Mouse (Mus musculus): ENCODE measurements around the gene Sqor. TPM values are rescaled to one million over a fixed set of nuclear protein-coding genes. Genes with fewer than 3 reads are reported as not detected.

Gene Sqor
- polyA plus RNA-seq, 1 experiment from 2014 or later, result 3.2 TPM

DNA sequence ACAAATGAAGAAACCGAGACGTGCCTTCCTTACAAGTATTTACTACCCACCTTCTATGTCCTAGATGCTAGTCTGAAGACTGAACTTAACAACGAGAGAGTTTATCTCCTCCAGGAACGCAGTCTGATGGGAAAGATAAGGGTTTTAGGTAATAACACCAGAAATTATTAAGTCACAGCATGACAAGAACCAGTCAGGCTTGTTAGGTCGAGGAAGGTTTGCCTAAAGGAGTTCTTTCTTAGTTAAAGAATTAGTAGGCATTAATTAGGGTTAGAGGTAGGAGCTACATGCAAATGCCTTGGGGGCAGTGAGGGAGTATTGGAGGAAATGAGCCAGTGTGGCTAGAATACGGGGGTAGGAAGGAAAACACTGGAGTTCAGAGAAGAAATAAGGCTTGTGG is 24.7 kb downstream of the Sqor start:
- Histone ChIP-seq H3K9me3 (no peaks in the 10 kb centered on the region), H3K27me3 (replicated peaks; ENCODE audit: low read depth, poor library complexity, severe bottlenecking) (no peaks in the 10 kb centered on the region), H3K4me3 (no peak overlapping the region), H3K27ac (replicated peaks) (no peak overlapping the region), H3K36me3 (replicated peaks) (no peaks in the 10 kb centered on the region), H3K4me1 (no peaks in the 10 kb centered on the region)
- DNase-seq (ENCODE audit: low spot score), result no peak
- 70% methylated on average over 6 of the region's 6 CpGs for WGBS

DNA sequence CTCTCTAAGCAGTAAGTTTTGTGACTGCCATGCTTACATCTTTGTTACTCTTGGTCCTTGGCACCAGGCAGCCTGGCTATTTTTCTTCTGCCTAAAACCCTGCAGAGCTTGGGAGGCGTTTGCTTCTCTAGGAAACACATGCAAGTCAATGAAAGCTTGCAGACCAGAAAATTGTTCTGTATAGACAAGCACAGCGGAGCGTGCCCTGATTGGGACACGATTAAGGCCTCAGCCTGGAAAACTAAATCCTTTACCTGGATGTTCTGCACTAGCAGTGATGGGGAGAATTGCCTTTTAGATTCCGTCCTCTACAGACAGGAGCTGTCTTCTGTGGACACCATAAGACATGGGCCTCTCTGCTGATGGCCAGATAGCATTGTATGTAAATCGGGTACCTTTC is 39.4 kb downstream of the Sqor start:
- no peak overlapping the region for H3K27ac ChIP-seq (replicated peaks)
- no peak for DNase-seq (ENCODE audit: low spot score)
- no peaks in the 10 kb centered on the region for H3K36me3 ChIP-seq (replicated peaks)
- no peaks in the 10 kb centered on the region for H3K27me3 ChIP-seq (replicated peaks; ENCODE audit: low read depth, poor library complexity, severe bottlenecking)
- H3K4me3 ChIP-seq, result no peak overlapping the region
- H3K9me3 ChIP-seq, result no peaks in the 10 kb centered on the region
- WGBS, result 83% methylated on average over 6 of the region's 6 CpGs
- no peaks in the 10 kb centered on the region for H3K4me1 ChIP-seq

GRCm38 (mm10) chr2:122806040-122806439 is 41.0 kb downstream of the Sqor start:
- DNase-seq (ENCODE audit: low spot score), result no peak
- no peaks in the 10 kb centered on the region for H3K27me3 ChIP-seq (replicated peaks; ENCODE audit: low read depth, poor library complexity, severe bottlenecking)
- H3K4me3 ChIP-seq, result no peak overlapping the region
- no peaks in the 10 kb centered on the region for H3K9me3 ChIP-seq
- no peak overlapping the region for H3K27ac ChIP-seq (replicated peaks)
- WGBS, result 87% methylated on average over 3 of the region's 3 CpGs
- no peaks in the 10 kb centered on the region for H3K4me1 ChIP-seq
- H3K36me3 ChIP-seq (replicated peaks), result no peaks in the 10 kb centered on the region

DNA sequence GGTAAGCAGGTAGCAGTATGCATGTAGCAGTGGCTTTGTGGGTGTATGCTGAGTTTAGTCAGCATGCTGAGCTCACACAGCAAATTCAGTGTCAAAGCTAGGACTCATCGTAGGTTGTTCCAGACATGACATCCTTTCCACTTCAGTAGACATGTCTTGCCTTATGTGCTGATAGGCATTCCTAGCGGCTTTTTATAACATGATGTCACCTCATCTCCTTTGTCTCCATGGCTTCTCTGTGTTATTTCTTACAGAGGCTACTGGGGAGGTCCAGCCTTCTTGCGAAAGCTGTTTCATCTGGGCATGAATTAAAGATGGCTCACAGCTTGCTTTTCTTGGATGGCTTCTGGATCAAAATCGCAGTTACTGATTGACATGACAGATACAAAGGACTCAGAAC is 44.0 kb downstream of the Sqor start:
- Histone ChIP-seq H3K4me3 (no peak overlapping the region), H3K9me3 (no peaks in the 10 kb centered on the region), H3K27ac (replicated peaks) (no peak overlapping the region), H3K36me3 (replicated peaks) (no peaks in the 10 kb centered on the region), H3K27me3 (replicated peaks; ENCODE audit: low read depth, poor library complexity, severe bottlenecking) (no peaks in the 10 kb centered on the region), H3K4me1 (no peaks in the 10 kb centered on the region)
- no peak for DNase-seq (ENCODE audit: low spot score)
- WGBS, result 89% methylated on average over 4 of the region's 4 CpGs

GRCm38 (mm10) chr2:122816986-122817385 is 51.9 kb downstream of the Sqor start:
- H3K27me3 ChIP-seq (replicated peaks; ENCODE audit: low read depth, poor library complexity, severe bottlenecking), result no peaks in the 10 kb centered on the region
- no peak overlapping the region for H3K4me3 ChIP-seq
- DNase-seq (ENCODE audit: low spot score), result no peak
- no peak overlapping the region for H3K27ac ChIP-seq (replicated peaks)
- no peaks in the 10 kb centered on the region for H3K9me3 ChIP-seq
- no peaks in the 10 kb centered on the region for H3K36me3 ChIP-seq (replicated peaks)
- 88% methylated on average over 2 of the region's 2 CpGs for WGBS
- no peaks in the 10 kb centered on the region for H3K4me1 ChIP-seq

DNA sequence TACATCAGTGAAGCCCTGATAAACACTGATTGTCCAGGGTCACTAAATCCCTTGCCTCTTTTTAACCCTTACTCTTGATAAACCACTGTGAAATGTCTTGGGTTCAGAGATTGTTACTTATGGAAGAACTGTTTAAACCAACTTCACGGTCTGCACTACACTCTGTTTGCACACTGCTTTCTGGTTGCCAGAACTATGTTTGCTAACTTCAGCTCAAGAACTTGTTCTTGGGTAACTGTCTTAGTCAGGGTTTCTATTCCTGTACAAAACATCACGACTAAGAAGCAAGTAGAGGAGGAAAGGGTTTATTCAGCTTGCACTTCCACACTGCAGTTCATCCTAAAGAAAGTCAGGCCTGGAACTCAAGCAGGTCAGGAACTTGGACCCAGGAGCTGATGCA is 56.2 kb downstream of the Sqor start:
- Histone ChIP-seq H3K9me3 (no peaks in the 10 kb centered on the region), H3K4me1 (peaks cover 6% of the 10 kb centered on the region; the same call in 1 of the 2 replicates), H3K27ac (replicated peaks) (no peak overlapping the region), H3K4me3 (no peak overlapping the region), H3K36me3 (replicated peaks) (no peaks in the 10 kb centered on the region), H3K27me3 (replicated peaks; ENCODE audit: low read depth, poor library complexity, severe bottlenecking) (no peaks in the 10 kb centered on the region)
- DNase-seq (ENCODE audit: low spot score), result no peak
- WGBS, result 81% methylated on average over 2 of the region's 2 CpGs

GRCm38 (mm10) chr2:122825406-122826236 is 60.6 kb downstream of the Sqor start:
- Histone ChIP-seq H3K36me3 (replicated peaks) (no peaks in the 10 kb centered on the region), H3K9me3 (no peaks in the 10 kb centered on the region), H3K4me3 (peak overlapping the region; percentile 16; the same call in 1 of the 2 replicates), H3K27me3 (replicated peaks; ENCODE audit: low read depth, poor library complexity, severe bottlenecking) (no peaks in the 10 kb centered on the region), H3K27ac (replicated peaks) (0 out of 2 replicates have a peak overlapping the region, but pooled peaks have one; percentile 3), H3K4me1 (peaks cover 6% of the 10 kb centered on the region; the same call in 1 of the 2 replicates)
- 41% methylated on average over 19 of the region's 19 CpGs for WGBS
- peak; percentile 65 for DNase-seq (ENCODE audit: low spot score)

- Histone ChIP-seq H3K9me3 (no peaks in the 10 kb centered on the region), H3K36me3 (replicated peaks) (no peaks in the 10 kb centered on the region), H3K27ac (replicated peaks) (no peak overlapping the region), H3K4me3 (no peak overlapping the region), H3K4me1 (peaks cover 6% of the 10 kb centered on the region; the same call in 1 of the 2 replicates), H3K27me3 (replicated peaks; ENCODE audit: low read depth, poor library complexity, severe bottlenecking) (no peaks in the 10 kb centered on the region)
- WGBS, result 78% methylated on average over 3 of the region's 3 CpGs
- DNase-seq (ENCODE audit: low spot score), result no peak
Observed at GRCm38 (mm10) chr2:122826302-122826701, 61.3 kb downstream of the Sqor start.

GRCm38 (mm10) chr2:122854636-122855035 is 89.6 kb downstream of the Sqor start:
- H3K27me3 ChIP-seq (replicated peaks; ENCODE audit: low read depth, poor library complexity, severe bottlenecking), result no peaks in the 10 kb centered on the region
- H3K36me3 ChIP-seq (replicated peaks), result no peaks in the 10 kb centered on the region
- no peaks in the 10 kb centered on the region for H3K9me3 ChIP-seq
- H3K27ac ChIP-seq (replicated peaks), result no peak overlapping the region
- H3K4me1 ChIP-seq, result peaks cover 9% of the 10 kb centered on the region
- DNase-seq (ENCODE audit: low spot score), result no peak
- H3K4me3 ChIP-seq, result no peak overlapping the region
- 72% methylated on average over 4 of the region's 4 CpGs for WGBS

- H3K36me3 ChIP-seq (replicated peaks), result no peaks in the 10 kb centered on the region
- H3K27ac ChIP-seq (replicated peaks), result no peak overlapping the region
- H3K4me3 ChIP-seq, result no peak overlapping the region
- peaks cover 9% of the 10 kb centered on the region for H3K4me1 ChIP-seq
- H3K27me3 ChIP-seq (replicated peaks; ENCODE audit: low read depth, poor library complexity, severe bottlenecking), result no peaks in the 10 kb centered on the region
- no peak for DNase-seq (ENCODE audit: low spot score)
- H3K9me3 ChIP-seq, result no peaks in the 10 kb centered on the region
- 85% methylated on average over 3 of the region's 3 CpGs for WGBS
Observed at GRCm38 (mm10) chr2:122855354-122855753, 90.3 kb downstream of the Sqor start.

Other genes with a start within 250 kb of the Sqor start
- 6.6 and 7.2 TPM in 2 replicates for gene Gatm, start 153.9 kb upstream of the Sqor start, polyA plus RNA-seq (2016; fragmentation: Nextera tagmentation; extraction: Ambion mirVana)
- 0.35 and 0.63 TPM in 2 replicates for gene AA467197, start 128.3 kb upstream of the Sqor start, polyA plus RNA-seq (2016; fragmentation: Nextera tagmentation; extraction: Ambion mirVana)
- gene Slc30a4, start 62.6 kb upstream of the Sqor start, polyA plus RNA-seq (2016; fragmentation: Nextera tagmentation; extraction: Ambion mirVana), result 4.4 and 5.0 TPM in 2 replicates
- gene Bloc1s6, start 26.7 kb upstream of the Sqor start, polyA plus RNA-seq (2016; fragmentation: Nextera tagmentation; extraction: Ambion mirVana), result 63.6 and 64.4 TPM in 2 replicates